Mouse (Mus musculus) stomach, postnatal 0 days (tissue): ENCODE data around the gene Fam192a. TPM values are rescaled to one million over a fixed set of nuclear protein-coding genes. Genes with fewer than 3 reads are reported as not detected.

Source experiments
- ATAC-seq: fragments of 200-750 bp; cut with Nextera tagmentation; 2 replicates; pipeline ENCODE4 v1.8.0; 2017; ENCODE audit not compliant: low FRiP score, low TSS enrichment
- DNase-seq: peaks from one replicate; pipeline ENCODE4 v3.0.0-alpha.2; 2016; ENCODE audit warnings: low spot score
- H3K27ac ChIP-seq: fragments of 300-500 bp; sonication (generic); replicated peaks from 2 replicates; pipeline ENCODE4 v1.5.1; 2014; ENCODE audit warnings: mild to moderate bottlenecking, control low read depth
- H3K27me3 ChIP-seq: fragments of 300-500 bp; sonication (generic); 2 replicates; pipeline ENCODE4 v1.6.1; 2014; ENCODE audit warnings: low read length; ENCODE audit not compliant: control insufficient read depth, insufficient read depth
- H3K36me3 ChIP-seq: fragments of 300-500 bp; sonication (generic); 2 replicates; pipeline ENCODE4 v1.6.1; 2014; ENCODE audit warnings: low read length, mixed read lengths; ENCODE audit not compliant: control insufficient read depth, insufficient read depth
- H3K4me1 ChIP-seq: fragments of 300-500 bp; sonication (generic); replicated peaks from 2 replicates; pipeline ENCODE4 v1.6.1; 2014; ENCODE audit warnings: antibody characterized with exemption; ENCODE audit not compliant: control insufficient read depth, insufficient read depth
- H3K4me2 ChIP-seq: fragments of 300-500 bp; sonication (generic); replicated peaks from 2 replicates; pipeline ENCODE4 v1.6.1; 2014; ENCODE audit warnings: low read depth, mild to moderate bottlenecking, control low read depth, moderate library complexity
- H3K4me3 ChIP-seq: fragments of 300-500 bp; sonication (generic); 2 replicates; pipeline ENCODE4 v1.5.1; 2014; ENCODE audit warnings: low read depth, low read length, control low read depth
- H3K9ac ChIP-seq: fragments of 300-500 bp; sonication (generic); 2 replicates; pipeline ENCODE4 v1.6.1; 2014; ENCODE audit warnings: mild to moderate bottlenecking, low read length, control low read depth, mixed read lengths
- H3K9me3 ChIP-seq: fragments of 300-500 bp; sonication (generic); 2 replicates; pipeline ENCODE4 v1.6.1; 2016; ENCODE audit warnings: low read length; ENCODE audit not compliant: control insufficient read depth
- CTCF ChIP-seq: IDR thresholded peaks from 2 replicates; pipeline ENCODE4 v1.5.1; 2016; ENCODE audit warnings: antibody characterized with exemption, low read depth, mild to moderate bottlenecking, moderate library complexity
- EP300 ChIP-seq: optimal IDR thresholded peaks from 2 replicates; pipeline ENCODE3; 2016; ENCODE audit warnings: antibody characterized with exemption
- WGBS: fragments of 180-500 bp; shearing (Covaris S2); extraction: QIAGEN DNeasy Blood & Tissue Kit; methylation state at CpG from one replicate; pipeline ENCODE4 v1.1.7; 2014; 5-methylcytosine and 5-hydroxymethylcytosine counted together
- polyA plus RNA-seq: library from polyadenylated mRNA; unstranded; fragments of >200 nt; fragmentation: Nextera tagmentation; extraction: Ambion mirVana; gene quantifications from 2 replicates; pipeline ENCODE4 v1.2.1, GENCODE M21; 2015

Fam192a gene
- polyA plus RNA-seq, 1 experiment from 2014 or later, result 44.7 TPM

GRCm38 (mm10) chr8:94567159-94567849 lies 34.5 kb downstream of the Fam192a start:
- H3K27me3 ChIP-seq, result no peaks in the 10 kb centered on the region
- ATAC-seq (no peak), DNase-seq (no peak)
- no peak overlapping the region for H3K9ac ChIP-seq
- no peak overlapping the region for H3K4me3 ChIP-seq
- H3K9me3 ChIP-seq, result no peaks in the 10 kb centered on the region
- WGBS, result 66% methylated on average over 8 of the region's 8 CpGs
- no peak overlapping the region for H3K4me2 ChIP-seq
- no peaks in the 10 kb centered on the region for H3K36me3 ChIP-seq
- no peaks in the 10 kb centered on the region for H3K4me1 ChIP-seq
- H3K27ac ChIP-seq, result no peak overlapping the region
- TF ChIP-seq EP300 (no peak), CTCF (no peak)

GRCm38 (mm10) chr8:94566446-94567158 lies 35.2 kb downstream of the Fam192a start:
- no peak for ATAC-seq
- Histone ChIP-seq H3K4me3 (no peak overlapping the region), H3K4me2 (no peak overlapping the region), H3K9me3 (no peaks in the 10 kb centered on the region), H3K27ac (no peak overlapping the region), H3K27me3 (no peaks in the 10 kb centered on the region), H3K36me3 (no peaks in the 10 kb centered on the region), H3K4me1 (no peaks in the 10 kb centered on the region), H3K9ac (no peak overlapping the region)
- TF ChIP-seq CTCF, result no peak
- no peak for TF ChIP-seq EP300
- WGBS, result 60% methylated on average over 15 of the region's 15 CpGs
- no peak for DNase-seq

- ATAC-seq, result no peak
- Histone ChIP-seq H3K4me3 (no peak overlapping the region), H3K4me1 (no peaks in the 10 kb centered on the region), H3K27ac (no peak overlapping the region), H3K27me3 (no peaks in the 10 kb centered on the region), H3K36me3 (no peaks in the 10 kb centered on the region), H3K9ac (no peak overlapping the region), H3K9me3 (no peaks in the 10 kb centered on the region), H3K4me2 (no peak overlapping the region)
- DNase-seq, result no peak
- WGBS, result 75% methylated on average over 6 of the region's 6 CpGs
- no peak for TF ChIP-seq EP300
- TF ChIP-seq CTCF, result no peak
Measured at GRCm38 (mm10) chr8:94566033-94566432, 35.8 kb downstream of the Fam192a start.

GRCm38 (mm10) chr8:94564421-94564820 lies 37.4 kb downstream of the Fam192a start:
- no peaks in the 10 kb centered on the region for H3K9me3 ChIP-seq
- no peak overlapping the region for H3K27ac ChIP-seq
- no peak for TF ChIP-seq EP300
- no peak for TF ChIP-seq CTCF
- no peak overlapping the region for H3K9ac ChIP-seq
- DNase-seq (no peak), ATAC-seq (no peak)
- no peaks in the 10 kb centered on the region for H3K27me3 ChIP-seq
- no peak overlapping the region for H3K4me2 ChIP-seq
- H3K4me1 ChIP-seq, result no peaks in the 10 kb centered on the region
- no peaks in the 10 kb centered on the region for H3K36me3 ChIP-seq
- no peak overlapping the region for H3K4me3 ChIP-seq

- H3K9me3 ChIP-seq, result no peaks in the 10 kb centered on the region
- no peaks in the 10 kb centered on the region for H3K27me3 ChIP-seq
- no peaks in the 10 kb centered on the region for H3K36me3 ChIP-seq
- H3K4me1 ChIP-seq, result no peaks in the 10 kb centered on the region
- no peak overlapping the region for H3K27ac ChIP-seq
- H3K9ac ChIP-seq, result no peak overlapping the region
- TF ChIP-seq CTCF, result no peak
- TF ChIP-seq EP300, result no peak
- WGBS, result 48% methylated on average over 5 of the region's 5 CpGs
- no peak overlapping the region for H3K4me2 ChIP-seq
- H3K4me3 ChIP-seq, result no peak overlapping the region
- ATAC-seq (no peak), DNase-seq (peak; percentile 20)
Measured at GRCm38 (mm10) chr8:94561256-94561655, 40.5 kb downstream of the Fam192a start.

GRCm38 (mm10) chr8:94557281-94557680 lies 44.5 kb downstream of the Fam192a start:
- no peak for ATAC-seq
- WGBS, result 61% methylated on average over 3 of the region's 3 CpGs
- Histone ChIP-seq H3K27ac (no peak overlapping the region), H3K9ac (no peak overlapping the region), H3K9me3 (no peaks in the 10 kb centered on the region), H3K4me2 (no peak overlapping the region), H3K36me3 (no peaks in the 10 kb centered on the region), H3K4me3 (no peak overlapping the region), H3K27me3 (no peaks in the 10 kb centered on the region), H3K4me1 (no peaks in the 10 kb centered on the region)
- no peak for DNase-seq
- no peak for TF ChIP-seq CTCF
- TF ChIP-seq EP300, result no peak
